7 mouse cellular contexts compared by ENCODE assay signal in the genomic region with DNA sequence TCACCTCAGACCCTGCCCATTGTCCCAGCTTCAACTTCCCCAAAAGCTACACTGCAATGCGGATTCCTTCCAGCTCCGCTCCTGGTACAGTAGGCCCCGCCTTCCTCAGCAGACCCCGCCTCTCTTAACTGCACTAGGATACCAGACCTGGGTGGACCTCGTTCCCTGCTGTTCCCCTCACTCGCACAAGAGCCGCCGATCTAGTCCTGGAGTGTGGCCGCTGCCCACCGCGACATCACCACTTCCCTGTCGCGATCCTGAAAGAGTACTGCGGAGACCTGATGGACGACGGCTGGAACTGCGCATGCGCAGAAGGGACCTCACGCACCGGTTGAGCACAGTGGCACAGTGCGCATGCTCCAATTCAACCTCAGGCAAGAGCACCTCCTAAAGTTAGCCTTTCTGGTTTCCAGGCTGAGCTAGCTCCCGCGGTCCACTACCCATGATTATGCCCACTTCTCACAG. TPM values are rescaled to one million over a fixed set of nuclear protein-coding genes. Genes with fewer than 3 reads are reported as not detected.
A peak's percentile ranks its signal among the peaks of the same experiment; 100 is the strongest.
DNase-seq lines count a peak whose midpoint lies in the region; ATAC-seq lines count a peak whose summit lies in the region.

Haghl (minus strand) TSS at position 393 of the 465 bp plus-strand sequence.

- H3K4me1 ChIP-seq in embryonic facial prominence, embryonic 11.5 days (ENCODE audit: control insufficient read depth, insufficient read depth, low read length) = peaks cover 5% of the 10 kb centered on the region; the same call in 1 of the 2 replicates
- H3K4me1 ChIP-seq in limb, embryonic 11.5 days (ENCODE audit: control insufficient read depth, insufficient read depth, low read length) = peaks cover 22% of the 10 kb centered on the region
- H3K4me1 ChIP-seq in midbrain, embryonic 14.5 days (ENCODE audit: control insufficient read depth, insufficient read depth, low read length) = peaks cover 13% of the 10 kb centered on the region

- peak; percentile 97 for DNase-seq in adrenal gland, postnatal 14 days
- DNase-seq in embryonic facial prominence, embryonic 11.5 days (ENCODE audit: low spot score) = peak; percentile 97
- DNase-seq in heart, adult 11 months = peak; percentile 100
- DNase-seq in kidney, adult 18-20 months = peak; percentile 99
- peak; percentile 99 for DNase-seq in limb, embryonic 11.5 days (ENCODE audit: low spot score)
- DNase-seq in midbrain, embryonic 14.5 days = peak; percentile 99
- DNase-seq in spleen, adult 18-20 months = peak; percentile 87 to 94

- H3K4me2 ChIP-seq in embryonic facial prominence, embryonic 11.5 days (ENCODE audit: low read depth, low read length) = peak within 1 kb of the TSS; percentile 59
- H3K4me2 ChIP-seq in limb, embryonic 11.5 days (ENCODE audit: low read depth, severe bottlenecking) = peak within 1 kb of the TSS; percentile 85
- peak within 1 kb of the TSS; percentile 91 for H3K4me2 ChIP-seq in midbrain, embryonic 14.5 days (ENCODE audit: low read length)

- peak within 1 kb of the TSS; percentile 62 for H3K9ac ChIP-seq in embryonic facial prominence, embryonic 11.5 days (replicated peaks; ENCODE audit: low read length)
- peak within 1 kb of the TSS; percentile 64 for H3K9ac ChIP-seq in limb, embryonic 11.5 days (ENCODE audit: low read length)
- H3K9ac ChIP-seq in midbrain, embryonic 14.5 days (replicated peaks; ENCODE audit: low read length) = peak within 1 kb of the TSS; percentile 75

- peak within 1 kb of the TSS; percentile 45 for H3K4me3 ChIP-seq in embryonic facial prominence, embryonic 11.5 days (ENCODE audit: low read depth, low read length)
- H3K4me3 ChIP-seq in limb, embryonic 11.5 days (ENCODE audit: low read depth, low read length) = peak within 1 kb of the TSS; percentile 76
- peak within 1 kb of the TSS; percentile 73 for H3K4me3 ChIP-seq in midbrain, embryonic 14.5 days (replicated peaks; ENCODE audit: low read depth, low read length)

- no peaks in the 10 kb centered on the region for H3K27me3 ChIP-seq in embryonic facial prominence, embryonic 11.5 days (ENCODE audit: control insufficient read depth, insufficient read depth, low read length)
- H3K27me3 ChIP-seq in limb, embryonic 11.5 days (ENCODE audit: control insufficient read depth, insufficient read depth, low read length) = no peaks in the 10 kb centered on the region
- no peaks in the 10 kb centered on the region for H3K27me3 ChIP-seq in midbrain, embryonic 14.5 days (ENCODE audit: control insufficient read depth, insufficient read depth, low read length)

- WGBS in embryonic facial prominence, embryonic 11.5 days = under 1% methylated on average over 23 of the region's 23 CpGs
- under 1% methylated on average over 23 of the region's 23 CpGs for WGBS in limb, embryonic 11.5 days
- WGBS in midbrain, embryonic 14.5 days = under 1% methylated on average over 23 of the region's 23 CpGs

- H3K9me3 ChIP-seq in embryonic facial prominence, embryonic 11.5 days (replicated peaks; ENCODE audit: control insufficient read depth, low read length) = no peaks in the 10 kb centered on the region
- H3K9me3 ChIP-seq in limb, embryonic 11.5 days (ENCODE audit: control insufficient read depth, low read length) = no peaks in the 10 kb centered on the region
- no peaks in the 10 kb centered on the region for H3K9me3 ChIP-seq in midbrain, embryonic 14.5 days (ENCODE audit: control insufficient read depth, low read length)

- peaks cover 15% of the 10 kb centered on the region for H3K36me3 ChIP-seq in embryonic facial prominence, embryonic 11.5 days (replicated peaks; ENCODE audit: control insufficient read depth, insufficient read depth, low read depth, low read length)
- H3K36me3 ChIP-seq in limb, embryonic 11.5 days (ENCODE audit: control insufficient read depth, insufficient read depth, low read length) = peaks cover 32% of the 10 kb centered on the region
- H3K36me3 ChIP-seq in midbrain, embryonic 14.5 days (ENCODE audit: control insufficient read depth, insufficient read depth, low read length) = peaks cover 47% of the 10 kb centered on the region

- peak; percentile 77 for ATAC-seq in embryonic facial prominence, embryonic 11.5 days (replicated peaks; ENCODE audit: insufficient number of reproducible peaks, low FRiP score, low TSS enrichment, low read depth)
- peak; percentile 76 for ATAC-seq in limb, embryonic 11.5 days (ENCODE audit: insufficient number of reproducible peaks, low FRiP score, low TSS enrichment, low read depth)
- peak; percentile 81 for ATAC-seq in midbrain, embryonic 14.5 days (ENCODE audit: low FRiP score, low TSS enrichment)

- H3K27ac ChIP-seq in embryonic facial prominence, embryonic 11.5 days (replicated peaks; ENCODE audit: low read depth, low read length) = peak within 1 kb of the TSS; percentile 56
- peak within 1 kb of the TSS; percentile 87 for H3K27ac ChIP-seq in limb, embryonic 11.5 days (replicated peaks; ENCODE audit: low read depth, low read length)
- H3K27ac ChIP-seq in midbrain, embryonic 14.5 days (replicated peaks; ENCODE audit: low read depth, low read length) = peak within 1 kb of the TSS; percentile 86

RNA-seq across cellular contexts. Expression of gene Haghl, which starts in this region (rescaled TPM):
- 21.8 and 27.2 TPM in 2 replicates for total RNA-seq in adrenal gland, postnatal 14 days (2021)
- 58.7 and 61.1 TPM in 2 replicates for polyA plus RNA-seq in embryonic facial prominence, embryonic 11.5 days (2014; fragmentation: Nextera tagmentation; extraction: Ambion mirVana)
- polyA plus RNA-seq in limb, embryonic 11.5 days (2014; fragmentation: Nextera tagmentation; extraction: Ambion mirVana) = 62.7 and 68.0 TPM in 2 replicates
- polyA plus RNA-seq in midbrain, embryonic 14.5 days (2014; fragmentation: Nextera tagmentation; extraction: Ambion mirVana) = 155 and 181 TPM in 2 replicates

Comparison
In these comparisons a context has a peak if more than half of its experiments do, and no peak if none do; other contexts are left out.
1. Peak in every context shown above with its lines: DNase-seq, ATAC-seq, H3K4me3 ChIP-seq and H3K27ac ChIP-seq.